Mouse (Mus musculus) midbrain, embryonic 15.5 days (tissue): ENCODE results near the gene Cacna1c. TPM values are rescaled to one million over a fixed set of nuclear protein-coding genes. Genes with fewer than 3 reads are reported as not detected.

Experiments
- ATAC-seq: fragments of 200-750 bp; cut with Nextera tagmentation; replicated peaks from 2 replicates; pipeline ENCODE4 v1.8.0; 2017; ENCODE audit warnings: moderate TSS enrichment
- H3K27ac ChIP-seq: fragments of 300-500 bp; sonication (generic); 2 replicates; pipeline ENCODE4 v1.5.1; 2015; ENCODE audit warnings: mild to moderate bottlenecking, inconsistent platforms
- H3K27me3 ChIP-seq: fragments of 300-500 bp; sonication (generic); replicated peaks from 2 replicates; pipeline ENCODE4 v1.6.1; 2015; ENCODE audit warnings: inconsistent platforms
- H3K36me3 ChIP-seq: fragments of 300-500 bp; sonication (generic); replicated peaks from 2 replicates; pipeline ENCODE4 v1.6.1; 2015; ENCODE audit warnings: inconsistent platforms
- H3K4me1 ChIP-seq: fragments of 300-500 bp; sonication (generic); 2 replicates; pipeline ENCODE4 v1.6.1; 2015; ENCODE audit warnings: inconsistent platforms
- H3K4me2 ChIP-seq: fragments of 300-500 bp; sonication (generic); 2 replicates; pipeline ENCODE4 v1.6.1; 2015; ENCODE audit warnings: inconsistent platforms, mild to moderate bottlenecking, moderate library complexity
- H3K4me3 ChIP-seq: fragments of 300-500 bp; sonication (generic); 2 replicates; pipeline ENCODE4 v1.5.1; 2015; ENCODE audit warnings: mild to moderate bottlenecking, inconsistent platforms
- H3K9ac ChIP-seq: fragments of 300-500 bp; sonication (generic); 2 replicates; pipeline ENCODE4 v1.6.1; 2015; ENCODE audit warnings: mild to moderate bottlenecking, inconsistent platforms
- H3K9me3 ChIP-seq: fragments of 300-500 bp; sonication (generic); 2 replicates; pipeline ENCODE4 v1.6.1; 2016; ENCODE audit warnings: inconsistent platforms
- WGBS: fragments of 180-500 bp; shearing (Covaris S2); methylation state at CpG from one replicate; pipeline ENCODE4 v1.1.7; 2015; ENCODE audit warnings: mixed read lengths; 5-methylcytosine and 5-hydroxymethylcytosine counted together
- polyA plus RNA-seq: library from polyadenylated mRNA; unstranded; fragments of >200 nt; fragmentation: Nextera tagmentation; extraction: Ambion mirVana; gene quantifications from 2 replicates; pipeline ENCODE4 v1.2.1, GENCODE M21; 2015

The Cacna1c gene
- polyA plus RNA-seq, 1 experiment from 2014 or later: 7.9 TPM

DNA sequence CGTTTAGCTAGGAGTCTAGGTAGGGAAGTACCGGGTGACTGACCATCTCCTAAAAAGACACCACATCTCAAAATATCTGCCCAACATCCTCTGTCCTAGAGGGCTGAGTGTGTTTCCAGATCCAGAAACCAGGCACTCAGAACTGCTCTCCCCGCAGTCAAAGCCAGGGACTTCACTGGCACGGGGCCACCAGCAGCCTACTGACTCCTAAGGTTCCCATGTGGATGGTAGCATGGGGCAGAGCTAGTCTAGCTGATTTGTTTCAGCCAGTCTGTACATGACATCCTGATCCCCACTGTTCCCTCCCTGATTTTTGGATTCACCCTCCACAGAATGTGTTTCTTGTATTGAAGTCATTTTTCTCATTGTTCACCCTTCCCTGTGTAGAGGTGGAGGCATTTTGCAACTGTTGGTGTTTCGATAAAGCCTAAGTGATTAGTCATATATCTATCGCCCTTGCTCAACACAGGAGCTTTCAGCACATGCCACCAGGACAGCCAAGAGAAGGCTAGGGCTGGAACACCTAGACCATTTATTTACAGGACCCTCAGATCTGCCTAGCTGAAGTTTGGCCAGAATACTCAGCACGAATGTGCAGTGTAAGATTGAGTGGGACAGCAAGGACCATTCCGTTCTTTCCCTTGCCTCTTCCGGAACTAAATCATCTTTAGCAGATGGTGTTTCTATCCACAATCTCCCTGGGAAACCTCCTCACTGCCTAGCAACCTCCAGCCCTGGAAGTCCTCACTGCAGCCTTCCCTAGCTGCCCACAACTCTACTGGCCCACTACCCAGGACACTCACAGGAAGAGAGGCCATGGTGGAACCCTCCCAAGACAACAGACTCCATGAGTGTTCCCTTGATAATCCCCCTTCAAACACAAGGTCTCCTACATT lies 260.4 kb downstream of the Cacna1c start:
- H3K4me3 ChIP-seq: no peak overlapping the region
- no peak overlapping the region for H3K4me2 ChIP-seq
- no peaks in the 10 kb centered on the region for H3K36me3 ChIP-seq
- WGBS: 88% methylated on average over 9 of the region's 9 CpGs
- no peaks in the 10 kb centered on the region for H3K4me1 ChIP-seq
- ATAC-seq: no peak
- no peaks in the 10 kb centered on the region for H3K27me3 ChIP-seq
- H3K9me3 ChIP-seq: no peaks in the 10 kb centered on the region
- H3K9ac ChIP-seq: no peak overlapping the region
- no peak overlapping the region for H3K27ac ChIP-seq

DNA sequence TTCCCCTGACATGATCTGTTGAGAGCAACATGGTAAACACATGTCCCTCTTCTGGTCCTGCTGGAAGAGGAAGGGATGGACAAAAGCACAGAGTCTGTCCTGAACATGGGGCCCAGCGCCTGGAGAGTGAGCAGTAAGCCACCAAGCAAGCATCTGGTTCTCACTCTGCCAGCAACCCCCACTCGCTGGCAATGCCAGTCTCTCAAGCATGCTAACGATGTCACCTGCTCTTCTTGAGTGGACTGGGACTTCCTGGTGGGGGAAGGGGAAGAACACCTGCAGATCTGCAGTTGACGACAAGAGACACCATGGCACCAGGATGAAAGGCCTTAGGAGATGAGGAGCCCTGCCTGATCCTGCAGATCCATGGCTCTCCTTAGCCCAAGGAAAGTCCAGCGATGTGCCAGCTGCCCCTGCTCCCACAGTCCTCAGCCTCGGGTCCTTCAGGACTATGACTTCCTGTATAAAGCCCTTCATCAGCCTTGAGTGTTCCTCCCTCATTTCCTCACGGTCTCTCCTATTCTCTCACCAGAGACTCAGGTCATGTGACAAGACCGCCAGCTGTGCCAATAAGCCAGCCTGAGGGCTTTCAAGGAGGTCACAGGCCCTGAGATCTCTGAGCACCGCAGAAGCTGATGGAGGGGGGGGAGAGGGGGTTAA lies 261.8 kb downstream of the Cacna1c start:
- Histone ChIP-seq H3K4me1 (no peaks in the 10 kb centered on the region), H3K27ac (no peak overlapping the region), H3K36me3 (no peaks in the 10 kb centered on the region), H3K4me2 (no peak overlapping the region), H3K4me3 (no peak overlapping the region), H3K9me3 (no peaks in the 10 kb centered on the region), H3K9ac (no peak overlapping the region), H3K27me3 (no peaks in the 10 kb centered on the region)
- no peak for ATAC-seq
- 62% methylated on average over 9 of the region's 9 CpGs for WGBS

DNA sequence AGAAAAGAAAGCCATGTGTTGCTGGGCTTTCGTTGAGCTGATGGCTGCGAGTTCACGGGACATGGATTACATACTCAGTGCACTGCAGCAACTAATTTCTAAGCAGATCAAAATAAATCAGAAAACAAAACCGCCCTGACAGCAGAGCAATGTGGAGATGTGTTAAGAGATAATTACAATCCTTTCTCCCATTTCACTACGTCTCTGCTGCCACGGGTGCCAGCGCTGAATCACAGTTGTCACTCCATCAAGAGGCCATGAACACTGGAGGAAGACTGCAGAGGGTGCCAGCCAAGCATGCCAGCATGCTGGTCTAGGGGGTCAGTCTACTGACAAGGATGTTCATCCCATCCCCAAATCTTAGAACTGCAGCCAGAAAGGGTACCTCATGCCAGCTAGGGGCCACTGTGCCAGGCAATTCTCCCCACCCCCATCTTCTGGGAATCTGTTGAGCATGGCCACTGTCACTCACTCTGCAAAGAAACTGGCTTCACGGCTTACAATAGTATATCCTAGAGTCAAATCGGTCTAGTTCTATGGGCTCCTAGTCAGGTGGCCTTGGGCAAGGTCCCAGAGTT lies 263.1 kb downstream of the Cacna1c start:
- WGBS: 89% methylated on average over 9 of the region's 9 CpGs
- Histone ChIP-seq H3K36me3 (no peaks in the 10 kb centered on the region), H3K27me3 (no peaks in the 10 kb centered on the region), H3K4me3 (no peak overlapping the region), H3K9ac (no peak overlapping the region), H3K4me1 (no peaks in the 10 kb centered on the region), H3K9me3 (no peaks in the 10 kb centered on the region), H3K4me2 (no peak overlapping the region), H3K27ac (no peak overlapping the region)
- ATAC-seq: no peak

DNA sequence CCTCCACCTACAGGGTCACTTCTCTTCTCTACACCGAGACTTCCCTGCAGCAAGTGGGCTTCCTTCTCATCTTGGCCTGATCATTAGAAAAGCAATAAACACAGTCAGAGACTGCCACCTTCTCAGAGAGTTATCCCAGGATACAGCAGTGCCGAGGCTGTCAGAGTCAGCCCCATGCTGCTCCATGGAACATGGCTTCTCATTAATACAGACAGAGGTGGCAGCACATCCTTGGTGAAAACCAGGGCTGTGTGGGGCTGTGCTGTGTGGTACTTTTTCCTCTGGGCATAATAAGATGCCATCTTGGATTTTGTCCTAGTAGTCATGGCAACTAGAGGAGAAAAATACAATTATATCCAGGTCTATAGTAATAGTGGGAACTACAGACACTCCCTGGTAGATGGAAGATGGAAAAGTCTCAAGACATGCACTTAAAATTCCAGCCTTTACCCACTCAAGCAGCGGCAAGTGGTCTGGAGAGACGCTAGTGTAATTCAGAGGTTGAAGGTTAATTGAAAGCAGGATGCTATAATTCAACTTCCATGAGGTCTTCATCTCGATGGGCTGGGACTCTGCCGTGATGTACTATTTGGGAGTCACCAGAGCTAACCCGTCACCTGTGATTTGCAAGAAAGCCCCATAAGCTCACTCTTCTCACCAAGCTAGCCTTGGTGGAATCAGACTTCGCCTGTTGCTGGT lies 264.1 kb downstream of the Cacna1c start:
- WGBS: 83% methylated on average over 8 of the region's 8 CpGs
- Histone ChIP-seq H3K9ac (no peak overlapping the region), H3K36me3 (no peaks in the 10 kb centered on the region), H3K4me3 (no peak overlapping the region), H3K27me3 (no peaks in the 10 kb centered on the region), H3K9me3 (no peaks in the 10 kb centered on the region), H3K4me1 (no peaks in the 10 kb centered on the region), H3K27ac (no peak overlapping the region), H3K4me2 (no peak overlapping the region)
- 0 out of 2 replicates have a peak, but pooled peaks have one; percentile 62 for ATAC-seq

DNA sequence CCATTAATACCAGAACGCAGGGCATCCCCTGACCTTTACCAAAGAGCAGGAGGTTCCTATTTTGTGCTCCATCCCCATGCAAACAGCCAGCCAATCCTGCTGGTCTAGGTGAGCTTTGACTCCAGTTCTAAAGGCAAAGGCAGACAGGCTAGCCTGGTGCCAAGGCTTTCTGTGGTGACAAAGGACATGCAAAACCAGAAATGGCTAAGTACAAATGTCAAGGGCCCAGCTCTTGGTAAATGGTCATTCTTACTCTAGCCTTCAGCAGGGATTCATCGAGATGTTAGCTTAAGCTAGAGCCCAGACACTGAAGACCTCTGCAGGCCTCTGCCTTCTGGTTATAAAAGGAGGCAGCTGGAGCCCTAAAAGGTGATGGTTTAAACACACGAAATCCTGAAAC lies 269.5 kb downstream of the Cacna1c start:
- H3K27ac ChIP-seq: no peak overlapping the region
- WGBS: 76% methylated on average over 3 of the region's 3 CpGs
- ATAC-seq: no peak
- no peak overlapping the region for H3K4me3 ChIP-seq
- H3K9ac ChIP-seq: no peak overlapping the region
- no peak overlapping the region for H3K4me2 ChIP-seq
- no peaks in the 10 kb centered on the region for H3K27me3 ChIP-seq
- no peaks in the 10 kb centered on the region for H3K36me3 ChIP-seq
- H3K9me3 ChIP-seq: no peaks in the 10 kb centered on the region
- H3K4me1 ChIP-seq: 0 out of 2 replicates have a peak, but pooled peaks cover 2% of the 10 kb centered on the region

DNA sequence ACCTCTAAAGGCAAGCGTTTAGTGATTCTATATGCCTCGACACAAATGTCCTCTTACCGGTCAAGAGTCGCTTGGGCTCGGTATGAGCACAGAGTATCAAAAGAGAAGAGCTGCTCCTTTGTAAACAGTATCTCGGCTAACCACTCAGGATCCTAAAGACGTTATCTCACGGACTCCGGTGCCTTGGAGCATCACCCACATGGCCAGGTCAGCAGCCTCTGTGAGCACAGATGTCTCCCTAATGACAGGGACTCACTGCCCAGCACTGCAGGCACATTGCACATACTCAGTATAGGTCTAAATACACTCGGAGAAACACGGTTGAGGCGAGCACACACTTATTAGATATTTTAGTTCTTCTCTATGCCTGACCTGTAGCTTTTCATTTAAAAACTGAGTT lies 271.8 kb downstream of the Cacna1c start:
- Histone ChIP-seq H3K27me3 (no peaks in the 10 kb centered on the region), H3K36me3 (no peaks in the 10 kb centered on the region), H3K4me1 (0 out of 2 replicates have a peak, but pooled peaks cover 2% of the 10 kb centered on the region), H3K27ac (no peak overlapping the region), H3K4me3 (no peak overlapping the region), H3K9me3 (no peaks in the 10 kb centered on the region), H3K9ac (no peak overlapping the region), H3K4me2 (no peak overlapping the region)
- no peak for ATAC-seq
- 91% methylated on average over 12 of the region's 12 CpGs for WGBS

DNA sequence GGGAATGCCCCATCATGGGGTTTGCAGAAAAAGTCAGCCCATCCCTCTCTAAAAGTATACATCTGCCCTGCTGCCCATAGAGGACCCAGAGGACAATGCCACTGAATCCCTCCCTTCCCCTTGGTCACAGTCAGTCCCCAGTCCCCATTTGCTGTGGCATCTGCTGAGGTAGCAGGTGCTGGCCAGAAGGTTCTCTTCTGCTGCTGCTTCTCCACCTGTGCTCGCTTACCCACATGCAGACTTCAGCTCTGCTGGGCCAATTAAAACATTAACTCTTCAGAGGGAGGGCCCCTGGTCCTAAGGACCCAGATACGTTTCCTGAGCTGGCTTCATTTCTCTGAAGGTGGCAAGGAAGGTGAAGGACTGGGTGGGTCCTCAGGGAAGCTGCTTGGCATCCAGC lies 272.3 kb downstream of the Cacna1c start:
- ATAC-seq: no peak
- 63% methylated on average over 2 of the region's 2 CpGs for WGBS
- no peak overlapping the region for H3K9ac ChIP-seq

DNA sequence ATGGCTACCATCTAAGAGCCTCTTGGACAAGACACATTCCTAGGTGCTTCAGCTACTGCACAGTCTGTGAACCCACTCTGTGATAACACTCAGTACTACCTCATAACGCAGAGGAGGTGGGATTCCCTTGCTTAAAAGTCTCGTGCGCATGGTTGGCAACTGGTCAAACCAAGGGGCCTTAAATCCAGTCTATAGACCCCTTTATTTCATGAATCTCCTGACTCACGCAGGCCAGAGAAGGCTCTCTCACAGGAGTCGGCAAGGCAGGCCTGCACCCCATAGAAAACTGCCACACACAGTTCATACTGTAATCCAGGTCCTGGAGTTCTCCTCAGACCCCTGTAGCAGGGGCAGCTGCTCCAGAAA lies 273.0 kb downstream of the Cacna1c start:
- Histone ChIP-seq H3K4me2 (no peak overlapping the region), H3K9ac (no peak overlapping the region), H3K27me3 (no peaks in the 10 kb centered on the region), H3K4me3 (no peak overlapping the region), H3K36me3 (no peaks in the 10 kb centered on the region), H3K4me1 (0 out of 2 replicates have a peak, but pooled peaks cover 2% of the 10 kb centered on the region), H3K9me3 (no peaks in the 10 kb centered on the region), H3K27ac (no peak overlapping the region)
- ATAC-seq: peak; percentile 21; the same call in 1 of the 2 replicates
- 87% methylated on average over 5 of the region's 5 CpGs for WGBS

More for the DNA sequence above, 272.3 kb downstream of the Cacna1c start:
- H3K4me2 ChIP-seq: no peak overlapping the region
- no peak overlapping the region for H3K4me3 ChIP-seq
- 0 out of 2 replicates have a peak, but pooled peaks cover 2% of the 10 kb centered on the region for H3K4me1 ChIP-seq
- no peak overlapping the region for H3K27ac ChIP-seq
- no peaks in the 10 kb centered on the region for H3K9me3 ChIP-seq
- no peaks in the 10 kb centered on the region for H3K27me3 ChIP-seq
- H3K36me3 ChIP-seq: no peaks in the 10 kb centered on the region

DNA sequence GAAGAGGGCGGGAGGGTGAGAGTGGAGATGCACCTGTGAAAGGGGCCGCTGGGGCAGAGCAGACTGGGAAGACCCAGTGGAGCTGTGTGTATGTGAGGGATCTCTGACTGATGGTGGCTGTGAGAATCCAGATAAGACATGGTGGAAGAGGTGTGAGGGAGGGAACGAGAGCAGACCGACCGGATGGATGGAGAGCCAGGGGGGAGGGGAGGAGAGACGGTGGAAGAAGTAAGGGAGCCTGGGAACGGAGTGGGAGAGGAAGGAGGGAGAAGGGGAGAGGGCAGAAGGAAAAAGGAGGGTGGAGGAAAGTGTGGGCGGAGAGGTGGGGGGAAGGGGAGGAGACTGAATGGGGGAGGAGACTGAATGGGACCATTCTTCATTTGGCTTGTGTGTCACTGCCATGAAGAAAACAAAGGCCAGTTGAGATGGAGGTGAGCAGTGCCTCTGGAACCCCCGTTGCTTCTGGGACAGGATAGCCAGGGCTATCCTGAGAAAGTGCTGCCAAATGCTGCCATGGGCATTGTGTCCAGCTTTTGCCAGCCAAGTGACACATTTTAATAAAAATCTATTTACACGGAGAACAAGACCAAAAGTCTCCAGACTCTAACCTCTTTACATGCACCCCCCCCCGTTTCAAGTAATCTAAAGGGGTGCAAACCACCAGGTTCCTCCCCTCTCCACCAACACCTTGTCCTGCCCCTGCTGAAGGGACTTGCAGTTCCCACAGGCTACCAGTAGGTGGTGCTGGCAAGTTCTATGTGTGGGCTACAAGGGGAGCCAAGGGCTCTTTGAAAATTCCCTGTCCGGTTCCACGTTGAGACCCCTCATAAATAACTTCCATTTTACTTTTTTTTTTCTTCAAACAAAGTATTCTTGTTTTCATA lies 273.6 kb downstream of the Cacna1c start:
- 34% methylated on average over 13 of the region's 13 CpGs for WGBS
- H3K27me3 ChIP-seq: no peaks in the 10 kb centered on the region
- no peak overlapping the region for H3K4me2 ChIP-seq
- no peaks in the 10 kb centered on the region for H3K9me3 ChIP-seq
- H3K9ac ChIP-seq: no peak overlapping the region
- H3K4me1 ChIP-seq: 0 out of 2 replicates have a peak, but pooled peaks cover 2% of the 10 kb centered on the region
- no peaks in the 10 kb centered on the region for H3K36me3 ChIP-seq
- H3K27ac ChIP-seq: no peak overlapping the region
- ATAC-seq: peak; percentile 48
- no peak overlapping the region for H3K4me3 ChIP-seq

DNA sequence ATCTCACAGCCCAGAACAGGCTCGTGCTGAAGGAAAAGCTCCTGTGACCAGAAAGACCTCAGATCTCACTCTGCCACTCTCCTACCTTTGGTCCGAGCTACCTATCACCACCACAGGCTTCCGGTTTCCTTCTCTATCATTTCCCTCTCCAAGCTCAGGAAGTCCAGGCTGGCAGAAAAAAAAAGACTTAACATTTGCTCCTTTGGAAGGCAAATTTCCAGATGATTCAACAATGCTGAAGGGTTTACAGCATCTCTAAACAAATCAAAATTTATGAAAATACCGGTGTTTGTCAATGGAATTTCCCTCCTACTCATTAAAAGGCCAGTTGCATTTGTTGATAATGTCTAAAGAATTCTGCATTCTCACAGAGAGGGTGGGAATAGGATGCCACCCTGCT lies 288.0 kb downstream of the Cacna1c start:
- H3K4me3 ChIP-seq: no peak overlapping the region
- H3K4me2 ChIP-seq: no peak overlapping the region
- H3K27me3 ChIP-seq: no peaks in the 10 kb centered on the region
- H3K4me1 ChIP-seq: no peaks in the 10 kb centered on the region
- H3K27ac ChIP-seq: no peak overlapping the region
- ATAC-seq: no peak
- no peak overlapping the region for H3K9ac ChIP-seq
- no peaks in the 10 kb centered on the region for H3K9me3 ChIP-seq
- 90% methylated on average over 4 of the region's 4 CpGs for WGBS
- no peaks in the 10 kb centered on the region for H3K36me3 ChIP-seq

DNA sequence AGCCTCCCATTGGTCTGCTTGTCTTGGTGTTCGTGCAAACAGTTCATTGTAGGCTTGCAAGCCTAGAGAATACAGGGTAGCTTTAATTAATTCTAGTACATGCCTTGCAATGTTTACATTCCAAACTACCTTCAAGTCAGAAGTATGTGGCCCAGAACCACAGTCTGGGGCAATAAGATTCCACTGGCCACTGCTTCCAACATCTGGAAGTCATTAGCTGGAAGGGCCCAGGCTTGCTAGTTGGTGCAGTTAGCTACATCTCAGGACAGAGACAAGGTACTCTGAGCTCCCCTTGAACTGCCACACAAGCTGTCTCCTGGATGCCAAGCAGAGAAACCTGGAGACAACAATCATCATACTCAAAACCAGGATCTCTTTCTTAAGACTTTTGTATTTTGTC lies 288.5 kb downstream of the Cacna1c start:
- no peak overlapping the region for H3K27ac ChIP-seq
- H3K4me2 ChIP-seq: no peak overlapping the region
- no peaks in the 10 kb centered on the region for H3K4me1 ChIP-seq
- no peaks in the 10 kb centered on the region for H3K9me3 ChIP-seq
- H3K9ac ChIP-seq: no peak overlapping the region
- H3K4me3 ChIP-seq: no peak overlapping the region
- no peaks in the 10 kb centered on the region for H3K27me3 ChIP-seq
- no peak for ATAC-seq
- WGBS: 68% methylated on average over 1 of the region's 1 CpGs
- H3K36me3 ChIP-seq: no peaks in the 10 kb centered on the region
